Mouse (Mus musculus) lung, adult 2 months (tissue): ENCODE data around the gene Brat1.

Experiments
- CTCF ChIP-seq: fragments of 200-500 bp; IDR thresholded peaks from 2 replicates; pipeline ENCODE4 v1.5.1; 2011; ENCODE audit warnings: mild to moderate bottlenecking, low read length, control low read depth; ENCODE audit not compliant: insufficient read depth
- POLR2A ChIP-seq: fragments of 200-500 bp; IDR thresholded peaks from 2 replicates; pipeline ENCODE4 v1.6.1; 2011; ENCODE audit warnings: low read depth, mild to moderate bottlenecking, control low read depth, low read length, borderline replicate concordance; ENCODE audit errors: extremely low read depth

DNA sequence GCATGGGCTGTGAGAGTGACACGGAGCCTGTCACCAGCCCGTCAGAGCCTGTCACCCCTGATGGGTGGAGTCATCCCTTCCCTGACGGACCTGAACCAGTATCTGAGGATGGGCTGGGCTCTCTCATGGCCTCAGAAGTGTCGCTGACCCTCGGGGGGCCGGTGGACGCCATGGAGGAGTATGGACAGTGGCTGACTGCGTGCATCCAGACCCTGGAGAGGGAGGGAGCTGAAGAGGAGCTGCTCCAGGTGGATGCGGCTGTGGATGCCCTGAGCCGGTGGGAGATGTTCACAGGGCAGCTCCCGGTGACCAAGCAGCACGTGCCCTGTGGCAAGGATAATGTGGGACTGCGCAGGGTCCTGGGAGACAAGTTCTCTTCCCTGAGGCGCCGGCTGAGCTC is 47.2 kb downstream of the Brat1 start:
- TF ChIP-seq CTCF (no peak), POLR2A (no peak)
